In genomic region chr10:14017822-14018364, GRCm38 (mm10) we compare ENCODE assay signal across 8 mouse cellular contexts. TPM values are rescaled to one million over a fixed set of nuclear protein-coding genes. Genes with fewer than 3 reads are reported as not detected.
A peak's percentile ranks its signal among the peaks of the same experiment; 100 is the strongest.
DNase-seq lines count a peak whose midpoint lies in the region; TF ChIP-seq lines count a peak whose summit lies in the region.

No protein-coding gene starts in this region.

- no peak for TF ChIP-seq POLR2A in brain, embryonic 14.5 days (IDR thresholded peaks at IDR 0.05; ENCODE audit: borderline replicate concordance, extremely low read depth, insufficient read depth, insufficient read length, poor library complexity, severe bottlenecking)
- no peak for TF ChIP-seq POLR2A in kidney, adult 2 months (IDR thresholded peaks at IDR 0.05; ENCODE audit: low read depth, low read length)

- H3K27me3 ChIP-seq in kidney, adult 2 months (replicated peaks; ENCODE audit: control insufficient read depth, insufficient read depth, low read length), result no peaks in the 10 kb centered on the region

- no peaks in the 10 kb centered on the region for H3K36me3 ChIP-seq in kidney, adult 2 months (ENCODE audit: control insufficient read depth, insufficient read depth, low read length)

- peak; percentile 33 to 40 for DNase-seq in left cerebral cortex, adult 9 months (ENCODE audit: low spot score in 2 of 2)
- no peak for DNase-seq in left cerebral cortex, adult 11 months (ENCODE audit: low spot score)
- DNase-seq in brain, embryonic 14.5 days (ENCODE audit: low read depth), result peak; percentile 63
- peak; percentile 49 for DNase-seq in heart, adult 8-10 months (ENCODE audit: low spot score)
- peak; percentile 49 for DNase-seq in kidney, adult 2 months
- peak; percentile 35 for DNase-seq in lung, postnatal 25 days (ENCODE audit: low spot score)
- DNase-seq in skeletal muscle tissue, adult 2 months (ENCODE audit: low read depth, low spot score), result peak; percentile 87
- no peak for DNase-seq in thymus, postnatal 14 days

- 3% methylated on average over 12 of the region's 12 CpGs for WGBS in kidney, adult 2 months

- peaks cover 6% of the 10 kb centered on the region for H3K4me1 ChIP-seq in kidney, adult 2 months (ENCODE audit: control insufficient read depth, insufficient read depth, low read length)

- peak overlapping the region; percentile 55 for H3K4me3 ChIP-seq in kidney, adult 2 months (ENCODE audit: insufficient read depth, low read depth, low read length)

- peak overlapping the region; percentile 55; the same call in 1 of the 2 replicates for H3K27ac ChIP-seq in kidney, adult 2 months (ENCODE audit: insufficient read depth, low read depth, low read length)

- TF ChIP-seq CTCF in brain, embryonic 14.5 days (IDR thresholded peaks at IDR 0.05; ENCODE audit: borderline replicate concordance, extremely low read depth, insufficient read depth, insufficient read length), result no peak
- TF ChIP-seq CTCF in kidney, adult 2 months (conservative IDR thresholded peaks at IDR 0.05; ENCODE audit: insufficient read depth, insufficient read length, low read depth, low read length), result no peak

RNA-seq across cellular contexts. Expression of gene Hivep2, which starts 52.0 kb away (rescaled TPM):
- polyA plus RNA-seq in brain, embryonic 14.5 days (2012; rRNA removed), result 18.0 and 18.6 TPM in 2 replicates
- 10 to 100 TPM; 20.4 to 25.8 (median 22.1) TPM for total RNA-seq in heart, adult 8-10 months (2022)
- polyA plus RNA-seq in kidney, adult 2 months (2012; rRNA removed), result 4.9 and 5.1 TPM in 2 replicates

Comparison
In these comparisons a context has a peak if more than half of its experiments do, and no peak if none do; other contexts are left out.
1. DNase-seq: peak in left cerebral cortex, adult 9 months (2 of 2), brain, embryonic 14.5 days (single experiment), heart, adult 8-10 months (single experiment), kidney, adult 2 months (single experiment), lung, postnatal 25 days (single experiment) and skeletal muscle tissue, adult 2 months (single experiment); none in left cerebral cortex, adult 11 months (single experiment) and thymus, postnatal 14 days (single experiment).